Mouse (Mus musculus): Measurements from ENCODE around the gene Ipo13.

The Ipo13 gene

DNA sequence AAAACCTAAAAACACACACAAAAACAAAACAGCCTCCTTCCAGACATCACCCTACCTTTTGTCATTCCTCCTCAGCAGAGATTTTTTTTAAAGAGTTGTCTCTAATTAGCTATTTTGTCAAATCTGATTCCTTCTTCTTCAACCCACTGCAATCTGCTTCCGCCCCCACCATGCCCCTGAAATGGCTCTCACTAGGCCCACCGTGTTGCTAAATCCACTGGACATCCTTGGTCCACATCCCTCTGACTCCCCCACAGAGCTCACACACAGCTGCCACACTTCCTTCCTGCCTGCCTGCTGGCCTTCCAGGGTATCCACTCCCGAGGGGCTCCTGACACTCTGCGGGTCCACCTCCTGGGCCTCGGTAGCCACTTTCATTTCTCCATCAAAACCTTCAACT lies 36.1 kb downstream of the Ipo13 start:
- DNase-seq: no peak

DNA sequence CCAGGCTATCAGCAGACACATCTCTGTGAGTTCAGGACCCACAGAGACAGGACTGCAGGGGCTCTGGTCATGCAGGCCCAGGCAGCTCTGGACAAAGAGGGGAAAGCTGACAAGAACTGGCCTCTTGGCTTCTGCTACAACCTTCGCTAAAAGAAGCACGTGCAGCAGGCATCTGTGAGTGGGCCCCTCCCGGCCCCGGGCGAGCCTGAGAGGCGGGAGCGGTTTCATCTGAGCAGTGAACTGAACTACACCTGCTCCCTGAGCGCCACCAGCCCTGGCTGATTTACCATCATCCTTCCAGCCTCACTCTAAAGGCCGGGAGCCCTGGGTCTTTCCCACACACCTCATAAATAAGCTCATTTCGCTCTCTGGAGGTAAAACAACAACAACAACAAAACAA lies 36.5 kb downstream of the Ipo13 start:
- no peak for DNase-seq

DNA sequence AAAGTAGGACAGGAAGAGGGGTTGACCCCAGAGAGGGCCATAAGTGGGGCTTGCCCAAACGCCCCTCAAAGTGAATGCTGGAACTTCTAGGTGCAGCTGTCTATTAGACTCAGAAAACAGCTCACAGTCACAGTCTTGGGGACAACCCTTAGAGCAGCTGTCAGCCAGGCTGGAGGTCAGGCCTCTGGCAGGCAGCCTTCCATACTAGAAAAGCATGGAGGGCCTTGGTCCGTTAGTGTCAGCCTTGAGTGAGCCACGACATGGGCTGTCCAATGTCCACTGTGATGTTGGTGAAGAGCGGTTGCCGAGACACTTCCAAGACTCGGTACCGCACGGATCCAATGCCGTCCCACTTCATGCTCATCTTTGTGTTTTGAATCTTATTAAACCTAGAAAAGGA lies 41.2 kb downstream of the Ipo13 start:
- DNase-seq: no peak

DNA sequence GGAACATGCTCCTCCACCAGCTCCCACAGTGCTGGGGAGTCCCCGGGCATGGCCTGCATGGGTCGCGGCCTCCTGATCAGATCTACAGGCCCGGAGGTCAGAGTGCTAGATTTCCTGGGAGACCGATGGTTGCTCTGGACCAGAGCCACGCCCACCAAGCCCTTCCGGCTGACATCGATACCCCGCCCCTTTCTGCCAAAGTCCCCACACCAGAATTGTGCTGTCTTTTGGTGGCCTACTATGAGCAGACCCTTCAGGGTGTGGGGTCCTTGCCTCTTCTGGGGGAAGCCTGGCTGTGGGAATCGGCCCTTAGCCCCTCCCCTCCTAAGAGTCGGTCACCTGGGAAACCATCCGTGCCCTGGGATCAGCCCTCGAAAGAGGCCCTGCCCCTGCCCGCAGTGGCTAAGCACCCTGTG lies 42.3 kb downstream of the Ipo13 start, which contains the start of gene Ccdc24:
TSS of gene Ccdc24 (minus strand) at position 87 of the 416 bp plus-strand sequence.
- peak; percentile 17 for DNase-seq

- DNase-seq: no peak
Observed at GRCm38 (mm10) chr4:117871787-117872186, 43.0 kb downstream of the Ipo13 start.

GRCm38 (mm10) chr4:117870437-117870836 lies 44.4 kb downstream of the Ipo13 start:
- DNase-seq: no peak

DNA sequence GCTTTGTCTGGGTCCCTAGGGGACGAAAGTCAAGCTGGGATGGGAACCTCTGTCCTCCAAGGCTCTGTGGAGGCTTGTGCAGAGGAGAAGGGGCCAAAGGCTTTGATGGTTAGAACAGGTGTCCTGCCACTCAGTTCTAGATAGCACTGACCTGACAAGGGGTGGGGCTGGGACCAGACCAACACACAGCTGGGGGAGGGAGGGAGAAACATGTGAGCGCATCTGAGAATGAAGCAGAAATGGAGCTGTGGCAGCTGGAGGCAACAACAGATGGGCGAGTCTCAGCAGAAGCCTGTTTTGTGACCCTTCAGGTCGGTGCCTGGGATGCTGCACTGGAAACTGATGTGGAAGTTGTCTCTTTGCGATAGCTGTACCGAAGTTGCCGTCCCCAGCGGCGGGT lies 45.5 kb downstream of the Ipo13 start:
- no peak for DNase-seq

DNA sequence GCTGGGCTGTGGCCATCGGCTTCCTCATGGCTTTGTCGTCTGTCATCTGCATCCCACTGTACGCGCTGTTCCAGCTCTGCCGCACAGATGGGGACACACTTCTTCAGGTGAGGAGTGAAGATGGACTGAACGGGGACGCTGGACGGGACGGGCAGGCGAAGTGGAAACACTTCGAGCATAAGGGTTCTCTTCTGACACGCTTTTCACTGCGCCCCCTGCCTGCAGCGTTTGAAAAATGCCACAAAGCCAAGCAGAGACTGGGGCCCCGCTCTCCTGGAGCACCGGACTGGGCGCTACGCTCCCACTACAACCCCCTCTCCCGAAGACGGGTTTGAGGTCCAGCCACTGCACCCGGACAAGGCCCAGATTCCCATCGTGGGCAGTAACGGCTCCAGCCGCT lies 47.0 kb downstream of the Ipo13 start:
- DNase-seq: peak; percentile 70

GRCm38 (mm10) chr4:117867000-117867399 lies 47.8 kb downstream of the Ipo13 start:
- DNase-seq: no peak

DNA sequence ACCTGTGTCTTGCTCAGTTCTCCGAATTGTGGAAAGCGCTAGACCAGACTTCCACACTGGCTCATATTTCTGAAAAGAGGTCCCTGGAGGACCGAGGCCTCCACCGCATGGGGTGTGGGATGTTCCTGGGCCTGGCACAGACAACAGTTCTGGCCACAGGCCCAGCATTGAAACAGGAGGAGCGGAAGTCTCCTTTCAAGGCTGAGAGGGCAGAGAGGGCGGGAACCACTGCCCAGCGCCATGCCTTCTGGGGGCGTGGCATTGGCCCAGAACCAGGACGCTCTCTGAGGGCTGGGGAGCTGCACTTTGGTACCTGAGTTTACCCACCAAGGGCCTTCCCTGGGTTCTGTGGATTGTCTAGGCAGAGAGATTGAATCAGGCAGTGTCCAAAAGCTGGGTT lies 48.7 kb downstream of the Ipo13 start:
- peak; percentile 82 for DNase-seq

DNA sequence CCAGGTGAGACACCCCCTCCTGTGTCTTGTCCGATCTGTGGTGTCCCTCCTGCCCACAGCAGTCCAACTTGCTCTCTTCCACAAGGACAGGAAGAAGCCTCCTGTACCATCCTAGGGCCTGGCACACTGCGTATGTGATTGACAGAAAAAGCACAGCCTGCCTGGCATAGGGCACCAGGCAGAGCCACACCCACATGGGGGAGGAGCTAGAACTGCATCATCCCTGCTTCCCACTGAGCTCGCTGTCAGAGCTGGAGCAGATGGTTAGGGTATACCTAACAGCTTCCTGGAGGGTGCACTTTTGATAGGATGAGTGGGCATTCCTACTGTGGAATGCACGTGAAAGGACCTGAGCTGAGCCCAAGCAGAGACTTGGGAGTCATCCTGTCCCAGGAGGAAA lies 52.0 kb downstream of the Ipo13 start:
- no peak for DNase-seq

- DNase-seq: no peak
Observed at GRCm38 (mm10) chr4:117860570-117860969, 54.2 kb downstream of the Ipo13 start.

DNA sequence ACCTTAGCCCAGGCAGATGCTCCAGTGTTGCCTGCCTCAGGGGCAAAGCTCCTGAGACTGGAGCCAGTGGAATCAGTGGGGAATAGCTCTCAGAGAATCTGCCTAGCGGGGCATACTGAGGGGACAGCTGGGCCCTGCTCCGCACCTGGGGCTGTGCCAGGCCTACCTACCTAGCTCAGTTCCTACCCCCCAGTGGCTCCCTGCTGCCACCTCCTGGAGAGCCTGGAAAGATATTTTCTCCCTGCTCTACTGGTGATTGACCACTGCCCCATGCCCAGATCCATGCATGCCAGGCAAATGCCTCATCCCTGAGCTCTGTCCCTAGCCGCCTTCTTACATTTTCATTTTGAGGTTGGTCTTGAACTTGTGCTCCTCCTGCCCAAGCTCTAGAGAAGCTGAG lies 56.0 kb downstream of the Ipo13 start:
- DNase-seq: peak; percentile 78

DNA sequence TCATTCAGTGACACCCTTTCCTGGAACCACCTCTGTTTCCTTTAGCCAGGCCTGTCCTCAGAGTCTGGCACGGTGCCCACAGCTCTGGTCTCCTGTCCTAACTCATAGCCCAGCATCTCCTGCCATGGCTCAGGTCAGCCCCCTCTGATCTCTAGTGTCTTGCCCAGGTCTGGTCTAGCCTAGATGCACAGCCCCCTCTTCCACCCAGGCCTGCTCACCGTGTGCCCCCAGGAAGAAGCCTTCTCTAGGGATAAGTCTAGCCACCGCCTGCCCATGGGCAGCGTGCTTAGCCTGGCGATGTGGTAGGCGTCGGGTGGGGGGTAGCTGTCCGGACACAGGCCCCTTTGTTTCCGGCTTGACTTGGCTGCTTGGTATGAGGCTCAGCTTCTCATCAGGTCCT lies 59.7 kb downstream of the Ipo13 start:
- DNase-seq: no peak

DNA sequence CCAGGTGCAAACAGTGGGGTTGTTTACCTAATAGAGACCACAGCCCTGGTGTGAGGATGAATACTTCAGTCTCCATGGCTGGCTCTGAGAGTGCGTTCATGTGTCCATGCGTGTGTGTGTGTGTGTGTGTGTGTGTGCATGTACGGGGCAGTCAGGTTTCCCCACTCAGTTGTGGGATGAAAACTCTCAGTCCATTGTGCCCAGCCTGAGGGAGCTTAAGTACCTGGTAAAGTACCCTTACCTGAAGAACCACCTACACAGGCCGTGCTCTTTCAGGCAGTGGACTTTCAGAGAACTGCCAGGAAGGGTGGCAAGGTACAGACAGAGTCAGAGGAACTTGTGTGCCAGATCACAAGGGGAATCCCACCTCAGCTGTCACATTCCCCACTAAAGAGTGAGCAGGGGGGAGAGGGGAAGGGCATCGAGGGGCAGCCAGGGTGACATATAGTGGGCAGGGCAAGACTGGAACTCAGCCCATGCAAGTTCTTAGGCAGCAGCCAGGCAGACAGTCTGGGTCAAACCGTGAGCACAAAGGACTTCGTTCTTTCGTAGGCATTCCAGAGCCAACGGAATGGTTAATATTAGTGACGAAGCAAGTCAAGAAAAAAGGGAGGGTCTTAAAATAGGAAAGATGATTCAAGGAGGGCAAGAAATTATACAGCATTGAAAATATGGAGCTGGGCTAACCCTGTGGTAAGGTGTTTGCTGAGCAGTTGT lies 62.5 kb downstream of the Ipo13 start:
- no peak for DNase-seq

DNA sequence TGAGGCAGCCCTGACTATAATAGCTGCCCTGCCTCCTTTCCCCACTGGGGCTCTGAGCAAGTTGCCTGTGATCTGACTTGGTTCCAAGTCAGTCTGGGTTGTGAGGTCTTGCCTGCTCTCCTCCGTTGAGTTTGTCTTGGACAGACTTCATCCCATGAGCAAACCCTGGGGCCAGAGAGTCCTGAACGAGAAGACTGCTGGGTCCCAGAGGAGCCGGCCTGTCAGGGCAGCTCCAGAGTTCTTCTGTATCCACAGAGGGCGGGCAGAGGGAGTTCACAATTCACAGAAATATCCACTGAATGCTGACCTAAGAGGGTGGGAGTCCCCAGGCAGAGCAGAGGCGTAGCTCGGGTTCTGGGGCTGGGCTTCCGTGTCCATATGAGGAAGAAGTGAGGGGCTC lies 63.9 kb downstream of the Ipo13 start:
- DNase-seq: no peak

DNA sequence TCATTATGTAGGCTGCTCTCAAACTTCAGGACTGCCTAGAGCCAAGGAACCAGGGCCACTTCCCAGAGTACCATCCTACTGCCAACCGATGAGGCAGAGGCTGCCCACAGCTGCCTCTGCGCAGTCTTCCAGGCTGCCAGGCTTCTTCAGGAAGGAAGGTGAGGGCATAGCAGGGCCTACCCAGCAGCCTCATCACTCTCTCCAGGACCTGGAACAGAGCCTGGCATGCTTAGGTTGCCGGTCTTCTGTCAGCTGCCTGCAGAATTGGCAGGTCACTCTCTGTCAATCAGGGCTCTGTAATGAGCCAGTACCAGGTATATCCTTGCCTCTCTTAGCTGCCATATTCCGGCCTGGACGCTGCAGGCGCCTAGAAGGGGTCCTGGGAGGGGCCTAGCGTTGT lies 64.6 kb downstream of the Ipo13 start:
- no peak for DNase-seq

- DNase-seq: no peak
Observed at GRCm38 (mm10) chr4:117849506-117849905, 65.3 kb downstream of the Ipo13 start.

- DNase-seq: no peak
Observed at GRCm38 (mm10) chr4:117849063-117849462, 65.7 kb downstream of the Ipo13 start.

DNA sequence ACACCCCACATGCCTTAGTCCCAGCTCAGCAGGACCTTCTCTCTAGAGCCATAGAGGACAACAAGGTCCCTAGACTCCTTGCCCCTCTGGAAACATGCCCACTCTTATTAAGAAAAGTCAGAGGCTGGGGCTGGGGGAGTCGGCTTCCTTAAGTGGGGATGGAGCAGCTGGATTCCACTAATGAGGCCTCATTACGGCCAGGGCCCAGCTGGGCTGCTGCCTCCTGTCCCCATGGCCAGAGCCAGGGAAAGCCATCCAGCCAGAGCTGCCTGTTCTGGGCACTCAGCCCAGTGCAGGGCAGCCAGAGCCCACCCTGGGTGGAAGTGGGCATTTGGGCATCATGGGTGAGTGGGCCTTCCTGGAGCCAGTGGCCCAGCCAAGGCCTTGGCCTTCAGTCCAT lies 67.8 kb downstream of the Ipo13 start:
- no peak for DNase-seq

- no peak for DNase-seq
Observed at GRCm38 (mm10) chr4:117846261-117846660, 68.5 kb downstream of the Ipo13 start.

GRCm38 (mm10) chr4:117845316-117845715 lies 69.5 kb downstream of the Ipo13 start:
- no peak for DNase-seq

Measured in lung, postnatal 14 days (tissue).